Mouse (Mus musculus) CH12F3 (cell line): ENCODE results near the gene Gas2l1.

Experiments
- in situ Hi-C: fragments of 300-500 bp; cut with MboI; formaldehyde crosslinking; loops from 2 replicates; pipeline ENCODE4 v1.14.3; 2020; ENCODE audit warnings: low sequenced_read_pairs

The Gas2l1 gene

DNA sequence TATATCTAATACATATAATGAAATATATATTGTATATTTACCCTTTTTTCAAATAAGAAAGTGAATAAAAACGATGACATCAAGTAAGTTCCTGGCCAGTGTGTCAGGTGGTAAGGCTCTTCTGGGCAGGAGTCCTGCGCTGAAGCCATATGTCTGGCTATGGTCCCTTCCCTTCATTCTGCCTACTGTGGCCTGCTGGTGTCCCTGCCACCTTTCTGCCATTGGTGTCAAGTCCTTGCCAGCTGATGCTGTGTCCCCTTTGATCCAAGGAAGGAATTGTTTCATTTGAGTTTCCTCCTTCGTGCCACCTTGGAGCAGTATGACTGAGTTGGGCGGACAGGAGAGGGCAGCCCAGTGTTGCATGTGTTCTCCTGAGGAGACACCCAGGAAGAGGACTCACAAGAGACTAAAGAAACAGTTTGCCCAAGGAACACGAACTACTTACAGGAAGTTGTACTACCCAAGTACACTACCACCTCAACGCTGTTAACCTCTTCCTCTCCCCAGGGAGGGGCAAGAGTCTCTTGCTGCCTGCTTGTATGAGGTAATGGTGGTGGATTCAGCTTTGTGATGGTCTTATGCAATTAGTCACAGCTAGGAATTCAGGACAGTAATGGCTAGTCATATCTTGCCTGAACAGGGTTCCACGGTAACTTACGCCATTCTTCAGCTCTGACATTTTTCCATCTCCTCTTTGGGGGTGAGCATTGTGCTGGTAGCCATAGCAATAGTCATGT lies 22.3 kb downstream of the Gas2l1 start:
- in situ Hi-C loops: no loop called here

DNA sequence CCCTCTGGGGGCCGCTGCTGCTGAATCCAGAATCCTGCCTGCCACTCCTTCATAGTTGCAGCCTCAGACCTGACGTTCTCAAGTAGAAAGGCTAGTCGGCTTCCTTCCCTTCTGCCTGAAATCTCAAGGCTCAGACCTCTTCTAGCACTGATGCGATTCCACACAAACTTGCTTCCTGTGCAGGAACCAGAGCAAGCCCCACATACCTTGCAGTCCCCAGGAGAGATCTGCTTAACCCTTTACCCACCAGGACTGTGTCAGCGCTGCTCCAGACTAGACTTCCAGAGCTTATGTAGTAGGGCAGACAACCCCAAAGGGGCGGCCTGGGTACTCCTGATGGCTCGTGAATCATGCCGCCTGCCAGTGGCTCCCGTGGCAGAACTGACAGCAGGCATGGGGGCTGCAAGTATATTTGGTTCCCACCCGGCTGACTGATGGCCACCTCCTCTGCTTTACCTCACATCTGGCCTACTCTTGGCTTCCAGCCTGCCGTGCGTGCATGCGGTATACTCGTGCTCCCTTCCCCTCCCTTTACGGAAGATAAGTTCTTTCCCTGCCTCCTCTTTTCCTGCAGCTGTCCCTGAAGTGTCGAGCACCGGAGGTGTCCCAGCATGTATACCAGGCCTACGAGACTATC lies 23.9 kb downstream of the Gas2l1 start:
- in situ Hi-C loops: no loop called here

- in situ Hi-C loops: no loop called here
Observed at GRCm38 (mm10) chr11:5040585-5040984, 24.5 kb downstream of the Gas2l1 start.

DNA sequence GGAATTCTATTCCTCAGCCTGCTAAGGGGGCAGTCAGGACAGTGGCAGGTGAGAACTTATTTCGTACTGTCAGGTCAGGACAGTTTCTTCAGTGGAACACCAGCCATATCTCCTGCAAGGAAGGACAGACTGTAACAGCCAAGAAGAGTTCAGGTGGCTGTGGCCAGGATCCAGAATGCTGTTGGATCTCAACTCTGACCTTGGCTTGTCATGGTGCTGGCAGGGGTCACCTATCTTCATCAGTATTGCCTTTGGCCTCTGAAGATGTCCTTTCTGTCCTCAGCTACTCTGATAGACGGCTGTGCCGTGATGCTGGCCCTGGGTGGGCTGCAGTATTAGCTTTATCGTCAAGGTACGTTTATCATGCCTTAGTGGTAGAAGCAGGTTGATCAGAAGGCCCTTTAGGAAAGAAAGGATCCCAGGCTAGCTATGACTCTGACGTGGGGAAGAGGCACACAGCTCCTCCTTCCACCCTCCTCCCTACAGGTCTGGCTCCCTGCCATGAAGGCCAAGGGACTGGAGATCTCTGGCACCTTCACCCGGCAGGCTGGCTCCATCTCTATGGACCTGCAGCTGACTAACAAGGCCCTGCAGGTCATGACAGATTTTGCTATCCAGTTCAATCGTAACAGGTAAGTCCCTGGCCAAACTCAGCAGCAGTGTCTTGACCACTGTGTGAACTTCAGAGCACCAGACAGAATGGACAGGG lies 27.8 kb downstream of the Gas2l1 start:
- in situ Hi-C loops: no loop called here

- in situ Hi-C loops: no loop called here
Observed at GRCm38 (mm10) chr11:5035421-5035820, 29.7 kb downstream of the Gas2l1 start.

DNA sequence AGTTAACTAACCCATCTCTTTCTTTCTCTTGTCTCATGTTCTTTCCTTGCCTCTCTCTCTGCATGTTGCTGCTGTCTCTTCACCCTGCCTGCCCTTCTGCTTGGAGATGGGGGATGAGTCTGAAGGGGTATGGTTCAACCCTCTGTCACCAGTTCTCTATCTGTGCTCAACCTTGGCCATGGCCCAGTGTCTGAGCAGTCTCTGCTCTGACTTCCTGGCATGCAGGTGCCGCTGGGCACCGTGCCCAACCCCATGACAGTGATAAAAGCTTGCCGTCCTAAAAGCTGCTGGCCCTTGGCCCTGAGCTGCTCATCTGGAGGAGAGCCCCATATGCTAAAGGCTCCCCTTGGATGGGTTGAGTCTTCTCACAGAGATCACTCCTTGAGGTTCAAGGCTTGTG lies 32.0 kb downstream of the Gas2l1 start:
- in situ Hi-C loops: no loop called here

- in situ Hi-C loops: no loop called here
Observed at GRCm38 (mm10) chr11:5032706-5033105, 32.4 kb downstream of the Gas2l1 start.

DNA sequence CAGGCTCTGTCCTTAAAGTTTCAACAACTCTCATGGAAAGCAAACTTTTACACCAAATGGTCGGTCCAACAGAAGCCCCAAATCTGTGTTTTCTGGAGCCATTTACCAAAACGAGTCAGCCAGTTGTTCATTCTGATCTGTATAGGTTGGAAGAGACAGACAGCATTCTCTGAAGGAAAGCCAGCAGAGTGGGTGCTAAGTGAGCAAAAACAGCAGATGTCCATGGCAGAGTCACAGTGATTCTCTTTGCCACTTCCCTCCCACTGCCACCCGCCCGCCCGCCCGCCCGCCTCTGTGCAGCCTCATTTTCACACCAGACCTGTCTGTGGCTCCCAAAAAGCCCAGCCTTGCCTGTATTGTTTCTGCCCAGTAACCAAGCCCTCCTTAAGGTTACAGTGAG lies 36.9 kb downstream of the Gas2l1 start:
- in situ Hi-C loops: no loop called here

DNA sequence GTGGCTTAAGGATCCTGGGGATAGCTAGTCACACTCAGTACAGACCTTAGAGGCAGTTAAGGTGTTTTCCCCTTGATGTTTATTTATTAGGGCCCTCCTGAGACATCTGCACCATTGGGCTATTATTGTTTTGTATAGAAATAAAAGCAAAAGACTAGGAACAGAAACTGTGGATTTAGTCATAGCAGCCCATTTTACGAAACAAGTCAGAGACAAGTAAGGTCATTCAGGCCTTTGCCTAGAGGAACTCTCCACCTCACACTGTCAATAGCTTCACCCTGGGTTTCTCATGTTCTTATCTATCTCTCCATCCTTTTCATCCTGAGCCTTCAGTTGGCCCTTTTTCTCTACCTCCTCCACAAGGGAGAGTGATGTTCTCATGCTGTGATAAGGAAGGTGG lies 40.0 kb downstream of the Gas2l1 start:
- in situ Hi-C loops: no loop called here

- in situ Hi-C loops: no loop called here
Observed at GRCm38 (mm10) chr11:5017506-5017905, 47.6 kb downstream of the Gas2l1 start.

GRCm38 (mm10) chr11:5016286-5016685 lies 48.8 kb downstream of the Gas2l1 start:
- in situ Hi-C loops: no loop called here

DNA sequence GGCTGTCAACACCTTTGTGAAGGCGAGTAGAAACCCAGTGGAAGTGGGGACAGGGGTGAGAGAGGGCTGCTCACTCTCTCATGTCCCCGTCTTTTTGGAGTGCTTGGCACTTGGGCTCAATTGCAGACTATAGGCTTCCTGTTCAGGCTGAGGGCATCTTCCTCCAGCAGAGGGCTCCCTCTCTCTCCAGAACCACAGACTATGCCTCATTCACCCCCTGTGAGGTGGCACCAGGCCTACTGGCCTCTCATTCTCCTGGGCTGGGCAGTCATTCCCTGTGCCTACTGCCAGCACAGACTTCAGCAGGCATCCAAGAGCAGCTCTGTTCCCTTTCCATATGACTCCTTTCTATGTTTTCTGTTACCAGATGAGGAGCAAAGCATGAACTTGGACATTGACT lies 49.4 kb downstream of the Gas2l1 start:
- in situ Hi-C loops: no loop called here

DNA sequence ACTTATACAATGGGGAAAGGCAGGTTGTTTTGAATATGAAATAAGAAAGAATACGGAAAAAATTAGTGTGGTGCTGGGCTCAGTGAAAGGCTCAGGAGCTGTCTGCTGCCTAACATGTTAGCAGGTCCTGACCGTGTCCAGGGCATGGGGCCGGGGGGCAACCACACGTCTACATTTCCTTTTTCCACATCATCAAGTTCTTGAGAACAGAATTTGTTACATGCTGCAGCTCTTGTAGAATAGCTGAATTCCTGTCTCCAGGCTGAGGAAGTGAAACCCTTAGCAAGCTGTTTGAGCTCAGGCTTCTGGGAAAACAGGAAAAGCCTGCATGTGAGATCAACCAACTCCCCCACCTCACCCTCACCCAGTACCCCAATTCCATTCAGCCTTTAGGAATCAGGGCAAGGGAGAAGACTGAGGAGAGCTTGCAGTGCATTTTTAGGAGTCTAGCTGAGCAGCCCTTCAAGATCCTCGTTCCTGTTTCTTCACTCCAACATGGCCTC lies 52.9 kb downstream of the Gas2l1 start:
- in situ Hi-C loops: no loop called here

DNA sequence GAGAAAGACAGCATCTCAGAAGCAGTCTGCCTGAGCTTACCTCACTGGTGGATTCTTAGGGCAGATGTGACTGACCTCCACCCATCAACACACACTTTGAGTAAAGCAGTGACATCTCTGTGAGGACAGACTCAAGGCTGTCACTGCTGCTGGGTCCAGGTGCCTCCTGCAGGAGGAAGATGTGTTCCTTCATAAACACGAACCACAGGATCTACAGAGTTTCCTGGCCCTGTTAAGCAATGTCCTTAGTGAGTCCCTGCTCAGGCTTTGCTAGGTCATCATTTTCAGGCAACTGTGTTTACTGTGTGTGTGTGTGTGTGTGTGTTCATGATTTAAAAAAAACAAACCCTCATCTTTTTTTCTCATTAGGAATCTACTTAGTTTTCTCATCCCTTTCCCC lies 53.6 kb downstream of the Gas2l1 start:
- in situ Hi-C loops: no loop called here

- in situ Hi-C loops: no loop called here
Observed at GRCm38 (mm10) chr11:5010205-5010604, 54.9 kb downstream of the Gas2l1 start.

- in situ Hi-C loops: no loop called here
Observed at GRCm38 (mm10) chr11:5009354-5010074, 55.6 kb downstream of the Gas2l1 start.

DNA sequence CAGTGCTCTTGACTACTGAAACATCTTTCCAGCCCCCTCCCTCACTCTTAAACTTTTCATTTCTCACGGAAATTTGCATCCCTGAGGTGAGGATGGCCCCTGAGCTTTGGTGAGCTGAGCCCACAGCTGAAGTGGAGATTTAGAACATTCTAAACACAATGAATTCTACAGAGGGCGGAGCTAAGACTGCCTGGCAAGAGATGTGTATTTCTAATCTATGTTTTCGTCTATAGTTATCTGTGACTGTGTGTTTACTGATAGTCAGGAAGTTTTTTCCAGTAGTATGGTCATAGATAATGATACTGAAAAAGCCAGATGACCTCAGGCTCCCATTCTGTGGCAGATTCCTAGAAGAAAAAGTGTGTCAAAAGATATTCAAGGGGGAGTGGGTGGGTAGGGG lies 56.3 kb downstream of the Gas2l1 start:
- in situ Hi-C loops: no loop called here

- in situ Hi-C loops: no loop called here
Observed at GRCm38 (mm10) chr11:5007186-5007585, 57.9 kb downstream of the Gas2l1 start.

- in situ Hi-C loops: no loop called here
Observed at GRCm38 (mm10) chr11:5005528-5005927, 59.6 kb downstream of the Gas2l1 start.
